Mouse (Mus musculus) urinary bladder, postnatal 4 days (tissue): ENCODE measurements at regions not wholly inside any gene's neighbourhood (a gene's known extent, or its start where the extent isn't known, plus 50 kb on each side); places are given as distances from the start of the nearest gene placed in this dataset.

Experiments used
- DNase-seq, 2 experiments: peaks; one replicate each; pipeline ENCODE4 v3.0.0; 2021 to 2022; ENCODE audit warnings: low spot score in 2 of 2

GRCm38 (mm10) chr8:11909146-11909545 lies 68.9 kb downstream of the Tex29 start:
- peak in 1 of 2 experiments; percentile 54 for DNase-seq

GRCm38 (mm10) chr8:11911639-11912450 lies 71.6 kb downstream of the Tex29 start:
- peak in 1 of 2 experiments; percentile 54 for DNase-seq

GRCm38 (mm10) chr8:11912451-11913128 lies 72.3 kb downstream of the Tex29 start:
- DNase-seq: no peak

GRCm38 (mm10) chr8:11913129-11913900 lies 73.0 kb downstream of the Tex29 start:
- peak in 1 of 2 experiments; percentile 54 for DNase-seq

- DNase-seq: peak in 1 of 2 experiments; percentile 58
These were observed 73.9 kb downstream of the Tex29 start for GRCm38 (mm10) chr8:11914131-11914530.

- peak in 1 of 2 experiments; percentile 62 for DNase-seq
These were observed 74.6 kb downstream of the Tex29 start for GRCm38 (mm10) chr8:11914681-11915474.

- DNase-seq: peak in 1 of 2 experiments; percentile 52
These were observed 75.4 kb downstream of the Tex29 start for GRCm38 (mm10) chr8:11915721-11916120.

- peak in 1 of 2 experiments; percentile 34 for DNase-seq
These were observed 79.6 kb downstream of the Tex29 start for GRCm38 (mm10) chr8:11919876-11920275.

- DNase-seq: no peak
These were observed 82.8 kb downstream of the Tex29 start for GRCm38 (mm10) chr8:11923115-11923514.

- DNase-seq: peak in 1 of 2 experiments; percentile 69
These were observed 83.9 kb downstream of the Tex29 start for GRCm38 (mm10) chr8:11924165-11924564.

GRCm38 (mm10) chr8:11942892-11943332 lies 102.6 kb downstream of the Tex29 start:
- DNase-seq: peak in 1 of 2 experiments; percentile 58

GRCm38 (mm10) chr8:11947766-11948165 lies 107.5 kb downstream of the Tex29 start:
- peak; percentile 13 to 51 for DNase-seq

GRCm38 (mm10) chr8:11956268-11956667 lies 116.0 kb downstream of the Tex29 start:
- peak in 1 of 2 experiments; percentile 42 for DNase-seq

- peak; percentile 15 to 53 for DNase-seq
These were observed 116.9 kb downstream of the Tex29 start for GRCm38 (mm10) chr8:11957046-11957783.

- peak; percentile 12 to 56 for DNase-seq
These were observed 117.9 kb downstream of the Tex29 start for GRCm38 (mm10) chr8:11958176-11958575.

GRCm38 (mm10) chr8:11959466-11959865 lies 119.2 kb downstream of the Tex29 start:
- DNase-seq: no peak

GRCm38 (mm10) chr8:11963575-11963974 lies 123.3 kb downstream of the Tex29 start:
- no peak for DNase-seq

- no peak for DNase-seq
These were observed 127.4 kb downstream of the Tex29 start for GRCm38 (mm10) chr8:11967670-11968069.

GRCm38 (mm10) chr8:11970515-11970914 lies 130.2 kb downstream of the Tex29 start:
- no peak for DNase-seq

- DNase-seq: no peak
These were observed 133.2 kb downstream of the Tex29 start for GRCm38 (mm10) chr8:11973436-11973835.
